Mouse (Mus musculus): Measurements from ENCODE around the gene Sgk1. TPM values are rescaled to one million over a fixed set of nuclear protein-coding genes. Genes with fewer than 3 reads are reported as not detected.
"Not testable (repeated sequence)": the region's sequence is repeated elsewhere in the genome, so short reads cannot be mapped to it uniquely, and the experiment has no call there.

The Sgk1 gene
- polyA plus RNA-seq, 1 experiment from 2014 or later: 28.2 TPM

DNA sequence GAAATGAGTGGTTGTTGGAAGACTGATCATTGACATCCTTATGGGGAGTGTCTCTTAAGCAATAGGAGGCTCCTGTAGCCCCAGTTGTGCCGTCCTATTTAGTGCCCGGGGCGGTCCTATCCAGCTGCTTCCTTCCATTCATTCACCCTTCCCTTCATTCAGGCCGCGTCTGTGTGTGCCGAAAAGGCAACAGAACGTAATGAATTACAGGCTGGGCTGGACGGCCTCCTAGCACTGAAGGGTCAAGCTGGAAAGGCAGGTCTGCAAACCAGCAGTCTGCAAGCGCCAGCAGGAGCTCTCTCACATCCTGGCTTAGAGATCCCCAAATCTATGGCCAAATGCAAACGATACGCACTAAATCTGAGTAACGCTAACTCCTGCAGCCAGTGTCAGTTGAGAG is 1.6 kb downstream of the Sgk1 start:
- peak; percentile 53 for ATAC-seq (ENCODE audit: low FRiP score, low read depth)
- H3K36me3 ChIP-seq: no peaks in the 10 kb centered on the region
- peak overlapping the region; percentile 48 for H3K4me3 ChIP-seq
- H3K9me3 ChIP-seq: no peaks in the 10 kb centered on the region
- peaks cover 12% of the 10 kb centered on the region; the same call in 1 of the 2 replicates for H3K27me3 ChIP-seq
- peak overlapping the region; percentile 46 for H3K27ac ChIP-seq (replicated peaks)
- H3K4me1 ChIP-seq: peaks cover 18% of the 10 kb centered on the region
- under 1% methylated on average over 12 of the region's 12 CpGs for WGBS
- H3K9ac ChIP-seq (replicated peaks): peak overlapping the region; percentile 62; the same call in 1 of the 2 replicates
- H3K4me2 ChIP-seq (replicated peaks): peak overlapping the region; percentile 65

DNA sequence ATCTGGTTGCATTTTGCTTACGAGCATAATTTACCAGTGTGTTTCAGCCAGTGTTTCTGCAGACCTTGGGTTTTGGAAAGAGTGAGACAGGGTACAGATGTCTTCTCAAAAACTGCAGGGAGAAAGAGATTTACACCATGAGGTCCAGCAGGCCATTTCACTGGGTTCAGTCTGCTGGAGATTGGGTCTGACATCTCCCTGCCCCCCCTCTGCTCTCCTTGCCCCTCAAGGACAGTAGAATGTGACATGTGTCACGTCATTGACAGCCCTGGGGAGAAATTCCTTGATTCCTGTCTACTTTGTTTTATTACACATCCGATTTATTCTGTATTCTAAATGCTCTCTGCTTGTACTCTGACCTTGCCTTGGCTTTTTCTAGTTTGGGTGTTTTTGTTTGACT is 2.5 kb downstream of the Sgk1 start:
- H3K4me1 ChIP-seq: peaks cover 18% of the 10 kb centered on the region
- no peak overlapping the region for H3K27ac ChIP-seq (replicated peaks)
- H3K36me3 ChIP-seq: no peaks in the 10 kb centered on the region
- no peak for ATAC-seq (ENCODE audit: low FRiP score, low read depth)
- no peak overlapping the region for H3K9ac ChIP-seq (replicated peaks)
- WGBS: 66% methylated on average over 3 of the region's 3 CpGs
- H3K4me3 ChIP-seq: 0 out of 2 replicates have a peak overlapping the region, but pooled peaks have one; percentile 48
- peaks cover 12% of the 10 kb centered on the region; the same call in 1 of the 2 replicates for H3K27me3 ChIP-seq
- peak overlapping the region; percentile 65 for H3K4me2 ChIP-seq (replicated peaks)
- no peaks in the 10 kb centered on the region for H3K9me3 ChIP-seq

DNA sequence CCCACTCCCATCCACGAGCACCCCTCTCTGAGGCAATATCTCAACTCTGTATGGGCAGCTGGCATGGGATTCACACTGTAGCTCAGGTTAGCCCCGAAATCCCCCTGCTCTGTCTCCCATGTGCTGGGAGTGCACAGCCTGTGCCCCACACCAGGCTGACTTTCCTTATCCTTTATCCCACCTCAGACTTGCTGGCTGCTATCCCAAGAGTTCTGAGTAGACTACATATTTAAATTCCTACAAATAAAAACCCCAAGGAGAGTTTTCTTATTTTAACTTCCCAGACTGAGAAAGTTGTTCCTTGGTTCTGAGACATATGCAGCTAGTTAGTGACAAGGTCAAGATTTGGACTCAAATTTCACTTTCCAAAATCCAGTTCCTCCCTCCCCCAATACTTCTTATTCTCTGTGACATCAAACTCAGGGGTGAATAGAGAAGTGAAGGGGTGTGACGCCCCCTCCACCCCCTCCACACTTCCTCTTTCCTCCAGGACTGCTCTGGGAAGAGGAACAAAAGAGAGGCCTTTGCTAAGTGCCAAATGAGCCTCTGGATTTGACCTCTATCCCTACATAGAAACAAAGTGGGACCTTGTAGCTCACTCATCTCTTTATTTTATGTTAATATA is 7.3 kb downstream of the Sgk1 start:
- Histone ChIP-seq H3K4me3 (no peak overlapping the region), H3K27me3 (no peaks in the 10 kb centered on the region), H3K4me2 (replicated peaks) (no peak overlapping the region), H3K36me3 (no peaks in the 10 kb centered on the region), H3K27ac (replicated peaks) (no peak overlapping the region), H3K9me3 (0 out of 2 replicates have a peak, but pooled peaks cover 5% of the 10 kb centered on the region), H3K9ac (replicated peaks) (no peak overlapping the region), H3K4me1 (peaks cover 2% of the 10 kb centered on the region; the same call in 1 of the 2 replicates)
- 67% methylated on average over 3 of the region's 3 CpGs for WGBS
- ATAC-seq (ENCODE audit: low FRiP score, low read depth): no peak

DNA sequence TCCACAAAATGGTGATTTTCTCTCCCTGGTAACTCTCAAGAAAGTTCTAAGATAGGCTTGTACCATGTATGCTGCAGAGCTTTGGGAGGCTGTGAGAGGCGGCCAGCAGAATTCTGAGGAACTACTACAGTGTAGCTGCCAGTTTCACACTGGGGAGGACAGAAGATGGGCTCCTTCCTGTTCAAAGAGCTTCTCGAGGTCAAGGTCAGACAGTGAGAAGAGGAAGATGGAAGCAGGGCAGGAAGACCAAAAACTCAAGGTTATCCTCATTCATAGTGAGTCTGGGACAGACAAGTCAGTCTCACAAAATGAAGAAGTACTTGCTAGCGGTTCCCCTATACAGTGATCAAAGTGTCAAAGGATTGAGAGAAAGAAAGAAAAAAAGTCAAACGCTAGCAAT is 8.3 kb downstream of the Sgk1 start:
- Histone ChIP-seq H3K36me3 (no peaks in the 10 kb centered on the region), H3K4me1 (peaks cover under 1% of the 10 kb centered on the region; the same call in 1 of the 2 replicates), H3K9me3 (0 out of 2 replicates have a peak, but pooled peaks cover 9% of the 10 kb centered on the region), H3K4me3 (no peak overlapping the region), H3K4me2 (replicated peaks) (no peak overlapping the region), H3K9ac (replicated peaks) (no peak overlapping the region), H3K27ac (replicated peaks) (no peak overlapping the region), H3K27me3 (no peaks in the 10 kb centered on the region)
- 88% methylated on average over 4 of the region's 4 CpGs for WGBS
- no peak for ATAC-seq (ENCODE audit: low FRiP score, low read depth)

DNA sequence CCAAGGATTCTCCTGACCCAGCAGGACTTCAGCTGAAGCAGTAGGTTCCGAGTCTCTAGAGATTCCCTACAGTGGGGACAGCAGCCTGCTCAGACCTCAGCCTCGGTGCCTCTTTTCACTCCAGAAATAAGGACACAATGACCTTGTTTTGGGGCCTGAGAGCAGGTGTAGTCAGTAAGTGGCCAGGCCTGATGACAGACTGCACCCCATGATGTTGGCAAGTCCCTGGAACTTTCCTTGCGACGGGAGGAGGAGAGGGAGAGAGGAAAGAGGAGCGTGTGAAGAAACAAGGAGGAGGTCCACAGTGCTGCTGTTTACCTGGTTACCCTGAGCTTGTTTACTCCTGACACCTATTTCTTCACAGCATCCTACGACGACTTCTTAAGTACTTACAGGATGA is 9.5 kb downstream of the Sgk1 start:
- H3K36me3 ChIP-seq: no peaks in the 10 kb centered on the region
- H3K4me2 ChIP-seq (replicated peaks): no peak overlapping the region
- H3K9me3 ChIP-seq: 0 out of 2 replicates have a peak, but pooled peaks cover 9% of the 10 kb centered on the region
- ATAC-seq (ENCODE audit: low FRiP score, low read depth): no peak
- H3K4me3 ChIP-seq: no peak overlapping the region
- H3K27me3 ChIP-seq: no peaks in the 10 kb centered on the region
- WGBS: 61% methylated on average over 7 of the region's 7 CpGs
- H3K9ac ChIP-seq (replicated peaks): no peak overlapping the region
- no peak overlapping the region for H3K27ac ChIP-seq (replicated peaks)
- H3K4me1 ChIP-seq: no peaks in the 10 kb centered on the region; the same call in 1 of the 2 replicates

DNA sequence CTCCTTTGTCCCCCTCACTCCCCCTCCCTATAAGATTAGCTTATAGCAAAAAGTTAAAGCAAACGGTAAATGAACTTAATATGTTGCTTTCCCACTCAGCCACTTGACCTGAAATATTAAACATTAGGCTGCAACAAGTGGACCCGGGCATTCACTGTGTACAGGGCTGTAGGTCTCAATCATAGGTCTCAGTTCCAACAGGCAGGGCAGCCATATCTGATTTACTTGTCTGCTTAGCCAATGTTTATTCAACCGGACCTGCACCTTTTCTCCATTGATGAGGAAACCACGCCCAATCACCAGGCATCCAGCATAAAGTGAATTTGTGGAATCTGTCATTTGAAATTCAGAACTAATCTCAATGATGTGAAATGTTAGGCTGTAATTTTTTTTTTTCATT is 10.1 kb downstream of the Sgk1 start:
- 0 out of 2 replicates have a peak, but pooled peaks cover 9% of the 10 kb centered on the region for H3K9me3 ChIP-seq
- no peak overlapping the region for H3K9ac ChIP-seq (replicated peaks)
- no peaks in the 10 kb centered on the region for H3K27me3 ChIP-seq
- WGBS: 76% methylated on average over 4 of the region's 4 CpGs
- H3K4me1 ChIP-seq: no peaks in the 10 kb centered on the region; the same call in 1 of the 2 replicates
- H3K4me3 ChIP-seq: no peak overlapping the region
- no peaks in the 10 kb centered on the region for H3K36me3 ChIP-seq
- no peak for ATAC-seq (ENCODE audit: low FRiP score, low read depth)
- H3K27ac ChIP-seq (replicated peaks): no peak overlapping the region
- no peak overlapping the region for H3K4me2 ChIP-seq (replicated peaks)

DNA sequence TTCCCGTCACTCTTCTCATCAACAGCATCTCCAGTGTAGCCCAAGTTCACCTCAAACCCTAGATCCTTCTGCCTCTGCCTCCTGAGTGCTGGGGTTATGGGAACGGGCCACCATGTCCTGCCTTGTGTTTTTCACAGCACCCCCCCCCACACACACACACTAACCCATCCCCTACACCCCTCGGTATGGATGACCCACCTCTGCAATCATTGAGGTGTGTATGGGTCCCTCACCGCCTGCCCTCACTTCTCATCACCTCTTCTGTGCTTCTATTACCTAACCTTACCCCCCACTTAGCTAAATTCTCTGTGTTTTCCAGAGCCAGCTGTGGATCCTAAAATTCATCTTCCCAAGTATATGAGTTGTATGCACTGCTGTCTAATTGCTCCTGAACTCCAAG is 16.4 kb downstream of the Sgk1 start:
- no peaks in the 10 kb centered on the region for H3K27me3 ChIP-seq
- no peak overlapping the region for H3K27ac ChIP-seq (replicated peaks)
- H3K9ac ChIP-seq (replicated peaks): no peak overlapping the region
- no peak overlapping the region for H3K4me2 ChIP-seq (replicated peaks)
- no peak for ATAC-seq (ENCODE audit: low FRiP score, low read depth)
- H3K9me3 ChIP-seq: 0 out of 2 replicates have a peak, but pooled peaks cover 7% of the 10 kb centered on the region
- 94% methylated on average over 4 of the region's 4 CpGs for WGBS
- no peak overlapping the region for H3K4me3 ChIP-seq
- no peaks in the 10 kb centered on the region for H3K36me3 ChIP-seq
- H3K4me1 ChIP-seq: no peaks in the 10 kb centered on the region

DNA sequence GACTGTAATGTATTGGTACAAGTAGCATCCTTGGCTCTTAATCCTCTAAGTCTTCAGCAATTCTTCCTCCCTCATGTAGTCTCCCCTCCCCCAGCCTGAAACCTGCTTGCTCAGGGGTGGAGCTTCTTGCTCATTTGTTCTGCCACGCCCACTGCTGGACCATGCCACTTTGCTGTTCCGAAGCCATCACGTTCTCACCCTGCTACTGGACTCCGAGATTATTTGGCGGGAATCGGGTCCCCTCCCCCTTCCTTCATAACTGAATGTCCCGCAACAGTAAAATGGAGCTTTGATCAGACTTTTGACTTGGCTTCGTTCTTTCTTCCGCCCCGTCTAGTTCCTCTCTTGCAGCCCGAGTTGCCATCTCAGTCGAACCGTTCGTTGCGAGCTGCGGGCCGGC is 16.9 kb downstream of the Sgk1 start:
- H3K27me3 ChIP-seq; ATAC-seq (ENCODE audit: low FRiP score, low read depth); H3K4me1 ChIP-seq; H3K9me3 ChIP-seq; H3K4me2 ChIP-seq (replicated peaks); H3K4me3 ChIP-seq; H3K36me3 ChIP-seq; H3K27ac ChIP-seq (replicated peaks); H3K9ac ChIP-seq (replicated peaks): not testable (repeated sequence)
- WGBS: 91% methylated on average over 17 of the region's 17 CpGs

DNA sequence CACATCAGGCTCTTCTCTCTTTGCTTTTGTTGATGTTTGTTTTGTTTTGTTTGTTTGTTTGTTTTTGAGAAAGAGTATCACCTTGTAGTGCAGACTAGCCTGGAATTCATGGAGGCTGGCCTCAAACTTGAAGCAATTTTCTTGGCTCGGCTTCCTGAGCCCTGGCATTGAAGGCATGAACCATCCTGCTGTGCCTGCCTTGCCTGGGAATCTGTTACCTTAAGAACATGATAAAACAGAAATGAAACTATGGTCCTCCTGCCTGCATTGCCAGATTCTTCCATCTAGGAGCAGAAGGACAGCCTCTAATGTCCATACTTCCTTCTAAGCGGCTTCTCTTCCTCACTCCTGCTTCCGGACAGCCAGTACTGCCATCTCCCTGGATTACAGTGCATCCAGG is 17.4 kb downstream of the Sgk1 start:
- H3K27ac ChIP-seq (replicated peaks): no peak overlapping the region
- no peak for ATAC-seq (ENCODE audit: low FRiP score, low read depth)
- H3K36me3 ChIP-seq: no peaks in the 10 kb centered on the region
- H3K4me3 ChIP-seq: no peak overlapping the region
- H3K9me3 ChIP-seq: 0 out of 2 replicates have a peak, but pooled peaks cover 5% of the 10 kb centered on the region
- no peak overlapping the region for H3K9ac ChIP-seq (replicated peaks)
- no peak overlapping the region for H3K4me2 ChIP-seq (replicated peaks)
- 88% methylated on average over 3 of the region's 3 CpGs for WGBS
- no peaks in the 10 kb centered on the region for H3K4me1 ChIP-seq
- H3K27me3 ChIP-seq: no peaks in the 10 kb centered on the region

DNA sequence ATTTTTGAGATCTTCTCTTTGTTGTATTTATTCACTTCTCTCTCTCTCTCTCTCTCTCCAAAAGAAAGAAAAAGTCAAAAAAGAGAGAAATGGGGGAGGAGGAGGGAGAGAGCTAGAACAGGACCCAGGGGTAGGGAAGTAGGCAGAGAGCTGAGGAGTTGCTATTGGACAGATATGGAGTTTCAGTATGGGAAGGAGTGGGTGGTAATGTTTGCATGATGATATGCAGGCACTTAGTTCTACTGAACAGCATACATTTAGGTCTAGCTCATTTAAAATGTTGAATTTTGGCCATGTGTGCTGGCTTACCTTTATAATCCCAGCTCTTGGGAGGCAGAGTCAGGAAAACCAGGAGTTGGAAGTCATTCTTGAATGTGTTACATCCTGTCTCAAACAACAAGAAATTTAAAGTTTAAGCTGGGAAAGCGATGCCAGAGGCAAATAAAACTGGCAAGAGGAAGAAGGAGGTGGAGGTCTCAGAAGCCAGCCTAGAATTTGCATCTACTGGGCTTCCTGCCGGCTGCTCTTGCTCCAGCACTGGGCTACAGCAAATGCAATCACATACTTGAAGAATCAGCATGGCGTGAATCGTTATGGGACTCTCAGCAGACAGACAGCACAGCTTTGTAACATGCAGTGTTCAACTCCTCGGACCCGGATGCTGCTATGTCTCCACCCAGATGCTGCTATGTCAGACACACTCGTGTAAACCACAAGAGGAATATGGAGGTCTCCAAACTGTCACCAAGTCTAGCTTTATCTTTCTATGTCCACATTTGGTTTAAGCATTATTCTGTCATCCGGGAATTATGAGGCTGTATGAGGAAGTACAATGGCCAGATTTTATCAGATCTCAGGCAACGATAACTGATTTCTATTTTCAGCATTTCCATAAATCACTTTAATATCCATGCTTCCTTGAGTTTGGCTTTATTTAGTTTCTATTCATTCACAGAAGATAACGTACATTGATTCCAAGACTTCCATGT is 20.5 kb downstream of the Sgk1 start:
- Histone ChIP-seq H3K4me2 (replicated peaks) (no peak overlapping the region), H3K27me3 (no peaks in the 10 kb centered on the region), H3K9ac (replicated peaks) (no peak overlapping the region), H3K27ac (replicated peaks) (no peak overlapping the region), H3K4me3 (no peak overlapping the region), H3K4me1 (no peaks in the 10 kb centered on the region), H3K36me3 (no peaks in the 10 kb centered on the region), H3K9me3 (no peaks in the 10 kb centered on the region)
- WGBS: 96% methylated on average over 10 of the region's 10 CpGs
- ATAC-seq (ENCODE audit: low FRiP score, low read depth): no peak

DNA sequence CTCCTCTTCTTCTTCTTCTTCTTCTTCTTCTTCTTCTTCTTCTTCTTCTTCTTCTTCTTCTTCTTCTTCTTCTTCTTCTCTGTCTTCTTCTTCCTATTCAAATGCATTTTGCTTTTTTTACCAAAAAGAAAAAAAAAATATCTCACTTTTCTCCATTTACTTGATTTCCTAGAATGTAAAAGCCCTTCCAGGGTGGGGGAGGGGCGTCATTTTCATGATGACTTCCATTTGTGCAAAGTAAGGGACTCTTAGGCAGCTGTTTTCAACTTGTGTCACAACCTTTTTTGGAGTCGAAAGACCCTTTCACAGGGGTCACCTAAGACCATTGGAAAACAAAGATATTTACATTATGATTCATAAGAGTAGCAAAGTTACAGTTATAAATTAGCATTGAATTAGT is 22.2 kb downstream of the Sgk1 start:
- Histone ChIP-seq H3K4me1 (no peaks in the 10 kb centered on the region), H3K4me2 (replicated peaks) (no peak overlapping the region), H3K4me3 (no peak overlapping the region), H3K27me3 (no peaks in the 10 kb centered on the region), H3K36me3 (no peaks in the 10 kb centered on the region), H3K9me3 (no peaks in the 10 kb centered on the region), H3K27ac (replicated peaks) (no peak overlapping the region), H3K9ac (replicated peaks) (no peak overlapping the region)
- 73% methylated on average over 2 of the region's 2 CpGs for WGBS
- ATAC-seq (ENCODE audit: low FRiP score, low read depth): no peak

DNA sequence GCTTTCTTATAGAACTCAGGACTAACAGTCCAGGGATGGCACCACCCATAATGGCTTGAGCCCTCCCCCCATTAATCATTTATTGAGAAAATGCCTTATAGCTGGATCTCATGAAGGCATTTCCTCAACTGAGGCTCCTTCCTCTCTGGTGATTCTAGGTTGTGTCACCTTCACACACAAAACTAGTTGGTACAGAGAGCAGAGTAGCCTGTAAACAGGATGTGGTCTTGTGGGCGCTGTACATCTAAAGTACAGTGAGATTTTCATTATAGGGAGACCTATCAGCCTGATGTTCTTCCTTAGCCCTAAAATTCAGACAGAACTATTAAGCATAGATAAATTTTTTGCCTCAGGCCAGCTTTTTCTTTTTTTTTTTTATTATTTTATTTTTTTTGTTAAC is 23.6 kb downstream of the Sgk1 start:
- Histone ChIP-seq H3K9ac (replicated peaks) (no peak overlapping the region), H3K9me3 (no peaks in the 10 kb centered on the region), H3K4me1 (no peaks in the 10 kb centered on the region), H3K36me3 (no peaks in the 10 kb centered on the region), H3K4me3 (no peak overlapping the region), H3K27me3 (no peaks in the 10 kb centered on the region), H3K4me2 (replicated peaks) (no peak overlapping the region), H3K27ac (replicated peaks) (no peak overlapping the region)
- 93% methylated on average over 1 of the region's 1 CpGs for WGBS
- ATAC-seq (ENCODE audit: low FRiP score, low read depth): no peak

Data from midbrain, embryonic 12.5 days (tissue).